Comparison of ENCODE assay signal across 9 mouse cellular contexts in genomic region chr4:134388397-134388796, GRCm38 (mm10). TPM values are rescaled to one million over a fixed set of nuclear protein-coding genes. Genes with fewer than 3 reads are reported as not detected.
DNase-seq lines count a peak whose midpoint lies in the region; ATAC-seq and TF ChIP-seq lines count a peak whose summit lies in the region.
"Had no signal": no experiment of that assay in that cellular context is flagged by ENCODE, and none has a peak within 500 bp of the region (broad histone marks: within the 10 kb centered on the region; RNA-seq: fewer than 3 reads in every experiment).

No protein-coding gene starts in this region.

- H3K4me1 ChIP-seq in heart, adult 2 months (ENCODE audit: control insufficient read depth, insufficient read depth, low read length), result no peaks in the 10 kb centered on the region; the same call in 1 of the 2 replicates

- intact Hi-C loops in heart, adult 2 months (cut with DNase I), result loop anchor here (5.0 kb wide), 1 partner anchor 126 kb away; no protein-coding TSS in a partner anchor

- TF ChIP-seq EP300 in heart, adult 2 months (IDR thresholded peaks at IDR 0.05; ENCODE audit: insufficient read depth, low read depth, low read length), result 0 out of 2 replicates have a peak, but pooled peaks have one; percentile 39

- no peak overlapping the region for H3K9ac ChIP-seq in heart, adult 2 months (ENCODE audit: low read depth, low read length)
- H3K9ac ChIP-seq: limb, embryonic 12.5 days had no signal

- H3K79me2 ChIP-seq in heart, adult 2 months (replicated peaks; ENCODE audit: control insufficient read depth, insufficient read depth, low read length), result no peaks in the 10 kb centered on the region

- H3K27me3 ChIP-seq in heart, adult 2 months (ENCODE audit: control insufficient read depth, insufficient read depth, low read length), result no peaks in the 10 kb centered on the region
- H3K27me3 ChIP-seq: limb, embryonic 12.5 days had no signal

- H3K36me3 ChIP-seq in heart, adult 2 months (ENCODE audit: control insufficient read depth, insufficient read depth, low read length), result no peaks in the 10 kb centered on the region
- H3K36me3 ChIP-seq: limb, embryonic 12.5 days had no signal

- H3K4me3 ChIP-seq in heart, adult 2 months, result no peak overlapping the region
- H3K4me3 ChIP-seq: limb, embryonic 12.5 days had no signal

- no peak for TF ChIP-seq POLR2A in heart, adult 2 months (IDR thresholded peaks at IDR 0.05; ENCODE audit: insufficient read depth, low read depth, low read length)

- DNase-seq in heart, adult 2 months, result peak; percentile 54 to 69
- no peak for DNase-seq in heart, adult 8-10 months (ENCODE audit: low spot score)
- peak; percentile 72 for DNase-seq in right cerebral cortex, postnatal 4 days
- DNase-seq in right cerebral cortex, postnatal 36 days (ENCODE audit: low spot score in 2 of 2), result no peak
- peak; percentile 67 for DNase-seq in cerebellum, adult 8-10 months
- peak; percentile 69 for DNase-seq in hindlimb bud, embryonic 11.5 days (ENCODE audit: extremely low spot score, low read depth, low spot score)
- DNase-seq in urinary bladder, adult 2 months (ENCODE audit: low spot score), result peak; percentile 51

- no peak overlapping the region for H3K27ac ChIP-seq in heart, adult 2 months
- H3K27ac ChIP-seq: limb, embryonic 12.5 days had no signal

- 13% methylated on average over 5 of the region's 5 CpGs for WGBS in heart, adult 2 months

- peak; percentile 50; the same call in 1 of the 2 replicates for ATAC-seq in megakaryocyte-erythroid progenitor cell, adult 5-6 weeks (replicated peaks; ENCODE audit: low FRiP score, low TSS enrichment, poor library complexity, severe bottlenecking)

- peak; percentile 93 for TF ChIP-seq CTCF in heart, adult 2 months (IDR thresholded peaks at IDR 0.05)

RNA-seq across cellular contexts. Expression of gene Extl1, which starts 4.7 kb away (rescaled TPM):
- 10 to 100 TPM; 18.0 to 19.6 TPM for total RNA-seq in heart, adult 2 months (2021)
- 23.7 and 24.4 TPM in 2 replicates for polyA plus RNA-seq in heart, adult 2 months (2012; rRNA removed)
- 10 to 100 TPM; 20.5 to 28.9 (median 23.9) TPM for total RNA-seq in heart, adult 8-10 months (2022)
- total RNA-seq in megakaryocyte-erythroid progenitor cell, adult 5-6 weeks (2014; fragmentation: Nextera tagmentation), result not detected in 2 replicates
- not detected in 2 replicates for total RNA-seq in megakaryocyte-erythroid progenitor cell, adult 5-6 weeks (2017)
- 9.8 and 10.9 TPM in 2 replicates for polyA plus RNA-seq in urinary bladder, adult 2 months (2012; rRNA removed)

RNA-seq across cellular contexts. Expression of gene Pafah2, which starts 7.7 kb away (rescaled TPM):
- total RNA-seq in heart, adult 2 months (2021), result 10 to 100 TPM in 1 of 2 experiments, 1 to 10 TPM in 1; 6.4 to 11.0 TPM
- 11.7 and 17.8 TPM in 2 replicates for polyA plus RNA-seq in heart, adult 2 months (2012; rRNA removed)
- 10 to 100 TPM in 1 of 4 experiments, 1 to 10 TPM in 3; 6.8 to 10.7 (median 9.1) TPM for total RNA-seq in heart, adult 8-10 months (2022)
- total RNA-seq in megakaryocyte-erythroid progenitor cell, adult 5-6 weeks (2014; fragmentation: Nextera tagmentation), result 27.7 and 41.0 TPM in 2 replicates
- 18.2 and 24.1 TPM in 2 replicates for total RNA-seq in megakaryocyte-erythroid progenitor cell, adult 5-6 weeks (2017)
- polyA plus RNA-seq in urinary bladder, adult 2 months (2012; rRNA removed), result 37.9 and 39.9 TPM in 2 replicates

RNA-seq across cellular contexts. Expression of gene Slc30a2, which starts 45.4 kb away (rescaled TPM):
- under 1 TPM; 0.45 to 0.65 TPM for total RNA-seq in heart, adult 2 months (2021)
- 0.12 and 0.35 TPM in 2 replicates for polyA plus RNA-seq in heart, adult 2 months (2012; rRNA removed)
- total RNA-seq in heart, adult 8-10 months (2022), result under 1 TPM; 0.32 to 0.94 (median 0.55) TPM
- not detected in 2 replicates for total RNA-seq in megakaryocyte-erythroid progenitor cell, adult 5-6 weeks (2014; fragmentation: Nextera tagmentation)
- not detected in 2 replicates for total RNA-seq in megakaryocyte-erythroid progenitor cell, adult 5-6 weeks (2017)
- 0.06 and 0.08 TPM in 2 replicates for polyA plus RNA-seq in urinary bladder, adult 2 months (2012; rRNA removed)

Comparison
In these comparisons a context has a peak if more than half of its experiments do, and no peak if none do; other contexts are left out.
1. DNase-seq: peak in heart, adult 2 months (2 of 2), right cerebral cortex, postnatal 4 days (single experiment), cerebellum, adult 8-10 months (single experiment), hindlimb bud, embryonic 11.5 days (single experiment) and urinary bladder, adult 2 months (single experiment); none in heart, adult 8-10 months (single experiment) and right cerebral cortex, postnatal 36 days (0 of 2).
2. RNA of gene Extl1, which starts 4.7 kb away (total RNA-seq): 20.5 to 28.9 TPM in heart, adult 8-10 months and 18.0 to 19.6 TPM in heart, adult 2 months; not detected in megakaryocyte-erythroid progenitor cell, adult 5-6 weeks; every median in the first group is over 10 times any median in the second.